Mouse (Mus musculus): ENCODE results near the gene Ppp2r3a.

DNA sequence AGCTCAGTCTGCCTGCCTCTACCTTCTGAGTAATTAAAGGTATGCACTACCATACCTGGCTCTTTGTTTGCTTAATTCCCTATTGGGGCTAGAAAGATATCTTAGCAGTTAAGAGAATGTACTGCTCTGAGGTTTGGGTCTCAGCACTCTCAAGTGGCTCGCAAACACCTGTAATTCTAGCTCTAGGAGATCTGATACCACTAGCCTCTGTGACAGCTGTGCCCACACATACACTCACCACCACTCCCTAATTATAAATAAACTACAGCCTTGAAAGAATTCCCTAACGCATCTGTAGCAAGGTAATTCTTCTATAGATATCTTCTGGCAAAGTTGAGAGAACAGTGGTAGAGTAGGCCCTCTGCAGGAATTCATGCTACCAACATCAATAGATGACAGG is 15.8 kb downstream of the Ppp2r3a start:
- TF ChIP-seq POLR2A (IDR thresholded peaks at IDR 0.05; ENCODE audit: low read depth, low read length) (no peak), CTCF (IDR thresholded peaks at IDR 0.05; ENCODE audit: extremely low read depth, insufficient read length, insufficient replicate concordance, low read depth, low read length) (no peak)
